38 mouse cellular contexts compared by ENCODE assay signal in the genomic region with DNA sequence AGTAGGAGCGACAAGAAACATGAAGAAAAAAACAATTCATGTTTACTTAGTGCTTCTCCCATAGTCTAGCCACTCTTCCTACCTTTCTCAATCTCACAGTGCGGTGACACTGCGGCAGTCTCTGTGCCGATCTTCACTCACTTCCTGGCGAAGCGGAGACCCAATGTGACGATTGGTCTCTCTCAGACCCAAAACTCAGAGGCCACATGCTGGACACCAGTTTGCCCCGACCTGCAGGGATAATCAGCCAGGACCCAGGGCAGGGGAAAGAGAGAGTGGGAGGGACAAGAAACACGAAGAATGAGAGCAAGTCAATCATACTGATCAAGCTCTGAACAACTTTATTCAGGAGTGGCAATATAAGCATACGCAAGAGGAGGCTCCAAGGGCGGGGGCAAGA. TPM values are rescaled to one million over a fixed set of nuclear protein-coding genes. Genes with fewer than 3 reads are reported as not detected.
"Had no signal": no experiment of that assay in that cellular context is flagged by ENCODE, and none has a peak within 500 bp of the region (broad histone marks: within the 10 kb centered on the region; RNA-seq: fewer than 3 reads in every experiment).

No protein-coding gene starts in this region.

- H3K9ac ChIP-seq: embryonic facial prominence, embryonic 12.5 days; embryonic facial prominence, embryonic 13.5 days; embryonic facial prominence, embryonic 15.5 days; forebrain, embryonic 12.5 days; forebrain, embryonic 13.5 days; forebrain, embryonic 15.5 days; forebrain, postnatal 0 days had no signal

- DNase-seq: cerebellum, adult 2 months; cerebellum, adult 8-10 months; cerebellum, adult 9-10 months; cerebellum, adult 9-11 months; cerebellum, postnatal 10 days; cerebellum, postnatal 14 days; cerebellum, postnatal 25 days; cerebellum, postnatal 36 days; embryo, embryonic 11 days; forebrain, postnatal 0 days; gastrocnemius, adult 2 months; gastrocnemius, postnatal 10 days; gastrocnemius, postnatal 14 days; gastrocnemius, postnatal 25 days; gastrocnemius, postnatal 36 days; heart, adult 18-20 months had no signal

- H3K4me2 ChIP-seq: embryonic facial prominence, embryonic 12.5 days; embryonic facial prominence, embryonic 13.5 days; embryonic facial prominence, embryonic 15.5 days; forebrain, embryonic 12.5 days; forebrain, embryonic 13.5 days; forebrain, embryonic 15.5 days had no signal

- H3K4me1 ChIP-seq: embryonic facial prominence, embryonic 10.5 days; embryonic facial prominence, embryonic 12.5 days; embryonic facial prominence, embryonic 13.5 days; embryonic facial prominence, embryonic 15.5 days; forebrain, embryonic 10.5 days; forebrain, embryonic 12.5 days; forebrain, embryonic 13.5 days; forebrain, embryonic 15.5 days had no signal

- H3K9me3 ChIP-seq: embryonic facial prominence, embryonic 10.5 days; embryonic facial prominence, embryonic 12.5 days; embryonic facial prominence, embryonic 13.5 days; embryonic facial prominence, embryonic 15.5 days; forebrain, embryonic 10.5 days; forebrain, embryonic 12.5 days; forebrain, embryonic 13.5 days; forebrain, embryonic 15.5 days had no signal

- H3K4me3 ChIP-seq: embryonic facial prominence, embryonic 10.5 days; embryonic facial prominence, embryonic 12.5 days; embryonic facial prominence, embryonic 13.5 days; embryonic facial prominence, embryonic 15.5 days; erythroblast, embryonic 14.5 days; forebrain, embryonic 10.5 days; forebrain, embryonic 12.5 days; forebrain, embryonic 13.5 days; forebrain, embryonic 15.5 days; gastrocnemius, adult 2 months had no signal

- H3K27ac ChIP-seq: embryonic facial prominence, embryonic 10.5 days; embryonic facial prominence, embryonic 12.5 days; embryonic facial prominence, embryonic 13.5 days; embryonic facial prominence, embryonic 15.5 days; forebrain, embryonic 10.5 days; forebrain, embryonic 12.5 days; forebrain, embryonic 13.5 days; forebrain, embryonic 15.5 days; gastrocnemius, adult 2 months had no signal

- ATAC-seq: forebrain, embryonic 13.5 days; forebrain, embryonic 14.5 days; forebrain, embryonic 15.5 days; forebrain, embryonic 16.5 days; forebrain, postnatal 0 days had no signal

- H3K27me3 ChIP-seq: embryonic facial prominence, embryonic 12.5 days; embryonic facial prominence, embryonic 13.5 days; embryonic facial prominence, embryonic 15.5 days; forebrain, embryonic 12.5 days; forebrain, embryonic 13.5 days; forebrain, embryonic 15.5 days had no signal

RNA-seq across cellular contexts. Expression of a gene that starts 20.2 kb away (rescaled TPM):
- total RNA-seq: gastrocnemius, adult 18-20 months; gastrocnemius, adult 2 months; gastrocnemius, adult 8-10 months had no signal
- polyA plus RNA-seq: erythroblast, embryonic 14.5 days had no signal

RNA-seq across cellular contexts. Expression of a gene that starts 21.8 kb away (rescaled TPM):
- total RNA-seq: gastrocnemius, adult 18-20 months; gastrocnemius, adult 2 months; gastrocnemius, postnatal 14 days; gastrocnemius, postnatal 36 days; granulocyte monocyte progenitor cell, adult 5-6 weeks; heart, adult 8-10 months had no signal
- polyA plus RNA-seq: cerebellum, adult 2 months; cortical plate, adult 2 months; embryonic facial prominence, embryonic 10.5 days; embryonic facial prominence, embryonic 11.5 days; embryonic facial prominence, embryonic 12.5 days; embryonic facial prominence, embryonic 13.5 days; erythroblast, embryonic 14.5 days; forebrain, embryonic 10.5 days; forebrain, embryonic 11.5 days; forebrain, embryonic 12.5 days; forebrain, embryonic 13.5 days; forebrain, embryonic 16.5 days had no signal

RNA-seq across cellular contexts. Expression of a gene that starts 31.7 kb away (rescaled TPM):
- polyA plus RNA-seq: erythroblast, embryonic 14.5 days had no signal

RNA-seq across cellular contexts. Expression of a gene that starts 50.0 kb away (rescaled TPM):
- total RNA-seq: common myeloid progenitor, adult 5-6 weeks; granulocyte monocyte progenitor cell, adult 5-6 weeks had no signal

RNA-seq across cellular contexts. Expression of a gene that starts 57.5 kb away (rescaled TPM):
- total RNA-seq: common myeloid progenitor, adult 5-6 weeks; forebrain, postnatal 0 days; gastrocnemius, adult 18-20 months; gastrocnemius, adult 2 months; gastrocnemius, adult 8-10 months; gastrocnemius, postnatal 10 days; gastrocnemius, postnatal 14 days; gastrocnemius, postnatal 25 days; gastrocnemius, postnatal 36 days; gastrocnemius, postnatal 4 days; granulocyte monocyte progenitor cell, adult 5-6 weeks; heart, adult 18-20 months; heart, adult 8-10 months had no signal
- polyA plus RNA-seq: embryonic facial prominence, embryonic 10.5 days; embryonic facial prominence, embryonic 11.5 days; embryonic facial prominence, embryonic 12.5 days; embryonic facial prominence, embryonic 13.5 days; embryonic facial prominence, embryonic 14.5 days; embryonic facial prominence, embryonic 15.5 days; erythroblast, embryonic 14.5 days; forebrain, embryonic 10.5 days; forebrain, embryonic 11.5 days; forebrain, embryonic 12.5 days; forebrain, embryonic 13.5 days; gonadal fat pad, adult 2 months had no signal
